Mouse (Mus musculus): Measurements from ENCODE around the gene Orc3. TPM values are rescaled to one million over a fixed set of nuclear protein-coding genes. Genes with fewer than 3 reads are reported as not detected.

Gene Orc3
- total RNA-seq, 2 experiments from 2014 or later = 59.1 to 64.4 TPM

- TF ChIP-seq CTCF (conservative IDR thresholded peaks at IDR 0.05) = no peak
- no peak overlapping the region for H3K27ac ChIP-seq
- no peak for DNase-seq (ENCODE audit: low spot score in 2 of 2)
- no peak overlapping the region for H3K4me3 ChIP-seq
These were observed 41.9 kb downstream of the Orc3 start for GRCm38 (mm10) chr4:34572876-34573275.

GRCm38 (mm10) chr4:34566226-34566625 lies 48.5 kb downstream of the Orc3 start:
- no peak for TF ChIP-seq CTCF (conservative IDR thresholded peaks at IDR 0.05)
- H3K4me3 ChIP-seq = no peak overlapping the region
- no peak for DNase-seq (ENCODE audit: low spot score in 2 of 2)
- no peak overlapping the region for H3K27ac ChIP-seq

- no peak overlapping the region for H3K4me3 ChIP-seq
- TF ChIP-seq CTCF (conservative IDR thresholded peaks at IDR 0.05) = peak; percentile 65
These were observed 53.8 kb downstream of the Orc3 start for GRCm38 (mm10) chr4:34560971-34561370.

DNA sequence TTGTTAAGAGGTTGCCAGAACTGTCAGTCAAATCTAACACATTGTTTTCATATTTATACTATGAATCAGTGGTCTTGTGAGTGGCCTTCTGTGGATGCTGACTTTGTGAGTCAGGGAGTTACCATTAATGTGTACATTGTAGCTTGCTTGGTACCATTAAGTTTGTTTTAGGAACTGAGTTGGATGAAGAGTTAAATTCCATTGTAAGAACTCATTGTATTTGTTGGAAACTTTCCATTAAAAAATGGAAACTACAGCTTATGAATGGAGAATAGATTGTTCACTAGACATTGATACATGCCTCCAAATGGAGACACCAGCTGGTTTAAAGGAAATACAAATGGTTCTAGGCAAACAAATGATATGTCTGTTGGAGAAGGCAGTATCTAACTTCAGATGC lies 58.6 kb downstream of the Orc3 start:
- peak; percentile 26 to 55 for DNase-seq (ENCODE audit: low spot score in 2 of 2)
- TF ChIP-seq CTCF (conservative IDR thresholded peaks at IDR 0.05) = no peak
- H3K27ac ChIP-seq = peak overlapping the region; percentile 39; the same call in 1 of the 2 replicates
- H3K4me3 ChIP-seq = no peak overlapping the region

More at GRCm38 (mm10) chr4:34560971-34561370, 53.8 kb downstream of the Orc3 start:
- H3K27ac ChIP-seq = no peak overlapping the region
- no peak for DNase-seq (ENCODE audit: low spot score in 2 of 2)

- Histone ChIP-seq H3K4me3 (no peak overlapping the region), H3K27ac (peak overlapping the region; percentile 39; the same call in 1 of the 2 replicates)
- no peak for DNase-seq (ENCODE audit: low spot score in 2 of 2)
- no peak for TF ChIP-seq CTCF (conservative IDR thresholded peaks at IDR 0.05)
These were observed 59.1 kb downstream of the Orc3 start for GRCm38 (mm10) chr4:34555604-34556003.

GRCm38 (mm10) chr4:34554596-34554995 lies 60.1 kb downstream of the Orc3 start:
- no peak for TF ChIP-seq CTCF (conservative IDR thresholded peaks at IDR 0.05)
- Histone ChIP-seq H3K27ac (no peak overlapping the region), H3K4me3 (no peak overlapping the region; the same call in 1 of the 2 replicates)
- no peak for DNase-seq (ENCODE audit: low spot score in 2 of 2)

DNA sequence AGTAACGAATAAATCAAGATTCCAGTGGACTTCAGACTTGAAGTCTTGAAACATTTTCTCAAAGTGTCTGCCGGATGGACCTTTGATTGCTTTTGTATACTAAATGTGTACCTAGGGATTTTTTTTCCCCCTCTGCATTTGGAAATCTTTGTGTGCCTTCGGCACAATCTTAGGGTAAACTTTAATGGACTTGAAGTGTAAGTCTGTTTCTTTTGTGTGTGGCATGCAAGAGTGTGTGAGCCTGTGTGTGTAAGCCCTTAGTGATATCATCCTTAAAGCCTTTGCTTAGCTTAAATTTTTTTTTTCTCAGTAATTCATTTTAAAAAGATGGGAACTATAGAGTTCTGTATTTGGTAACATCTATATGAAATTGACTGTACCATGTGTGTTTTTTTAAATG lies 62.8 kb downstream of the Orc3 start:
- Histone ChIP-seq H3K27ac (peak overlapping the region; percentile 97), H3K4me3 (peak overlapping the region; percentile 91)
- no peak for DNase-seq (ENCODE audit: low spot score in 2 of 2)
- TF ChIP-seq CTCF (conservative IDR thresholded peaks at IDR 0.05) = no peak

- peak; percentile 11 to 21 for DNase-seq (ENCODE audit: low spot score in 2 of 2)
- H3K27ac ChIP-seq = peak overlapping the region; percentile 97
These were observed 63.5 kb downstream of the Orc3 start for GRCm38 (mm10) chr4:34551098-34551809.

DNA sequence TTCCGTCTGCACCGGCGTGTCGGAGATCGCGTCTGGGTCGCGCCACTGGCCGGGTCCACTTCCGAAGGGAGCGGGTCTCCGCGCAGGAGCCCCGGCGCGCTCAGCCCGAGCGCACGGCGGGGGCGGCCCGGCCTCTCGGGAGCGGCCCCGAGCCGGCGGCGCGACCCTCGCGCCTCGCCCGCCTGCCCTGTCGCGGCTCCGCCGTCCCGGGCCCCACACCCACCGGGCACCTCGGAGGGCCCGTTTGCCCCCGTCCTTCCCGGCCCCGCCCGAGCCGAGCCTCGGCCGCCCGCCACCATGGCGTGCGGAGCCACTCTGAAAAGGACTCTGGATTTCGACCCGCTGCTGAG lies 64.0 kb downstream of the Orc3 start, which contains the start of gene Akirin2:
Gene Akirin2 (plus strand): TSS at position 190 of the 350 bp plus-strand sequence.
- no peak for DNase-seq (ENCODE audit: low spot score in 2 of 2)
- Histone ChIP-seq H3K4me3 (peak within 1 kb of the TSS; percentile 91), H3K27ac (peak within 1 kb of the TSS; percentile 97)
- no peak for TF ChIP-seq CTCF (conservative IDR thresholded peaks at IDR 0.05)

More at GRCm38 (mm10) chr4:34551098-34551809, 63.5 kb downstream of the Orc3 start:
- no peak for TF ChIP-seq CTCF (conservative IDR thresholded peaks at IDR 0.05)
- peak overlapping the region; percentile 91 for H3K4me3 ChIP-seq

DNA sequence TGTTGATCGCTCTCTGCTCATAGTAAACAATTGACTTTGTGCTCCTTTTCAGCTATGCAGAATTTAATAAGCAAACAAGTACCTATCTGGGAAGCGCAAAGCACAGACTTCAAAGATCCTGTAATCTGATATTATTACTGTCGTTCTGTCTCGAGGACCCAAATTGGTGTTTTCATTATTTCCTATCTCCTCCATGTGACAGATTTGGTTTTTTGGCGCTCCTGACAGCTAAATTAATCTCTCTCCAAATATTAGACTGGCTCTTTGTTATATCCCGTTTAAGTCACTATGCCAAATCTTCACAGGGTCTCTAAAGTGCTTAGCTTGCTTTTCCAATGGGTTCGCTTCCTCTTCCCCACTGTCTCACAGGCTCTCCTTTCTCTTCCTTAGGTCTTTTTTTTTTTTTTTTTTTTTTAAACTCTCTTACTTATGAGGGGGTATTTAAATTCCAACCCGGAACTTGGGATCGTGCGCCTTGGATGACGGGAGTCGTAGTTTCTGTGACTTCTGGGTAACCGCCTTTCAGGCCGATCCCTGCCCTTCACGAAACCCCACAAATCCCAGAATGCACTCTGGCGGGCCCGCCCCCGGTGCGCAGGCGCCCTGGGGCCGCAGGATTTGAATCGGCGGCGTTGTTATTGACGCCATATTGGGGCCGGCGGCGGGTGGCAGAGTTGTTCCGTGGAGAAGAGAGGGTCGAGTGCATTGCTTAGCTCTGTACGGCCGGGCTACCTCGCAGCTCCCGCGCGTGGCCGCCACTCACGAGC lies 64.6 kb downstream of the Orc3 start:
- peak overlapping the region; percentile 91 for H3K4me3 ChIP-seq

DNA sequence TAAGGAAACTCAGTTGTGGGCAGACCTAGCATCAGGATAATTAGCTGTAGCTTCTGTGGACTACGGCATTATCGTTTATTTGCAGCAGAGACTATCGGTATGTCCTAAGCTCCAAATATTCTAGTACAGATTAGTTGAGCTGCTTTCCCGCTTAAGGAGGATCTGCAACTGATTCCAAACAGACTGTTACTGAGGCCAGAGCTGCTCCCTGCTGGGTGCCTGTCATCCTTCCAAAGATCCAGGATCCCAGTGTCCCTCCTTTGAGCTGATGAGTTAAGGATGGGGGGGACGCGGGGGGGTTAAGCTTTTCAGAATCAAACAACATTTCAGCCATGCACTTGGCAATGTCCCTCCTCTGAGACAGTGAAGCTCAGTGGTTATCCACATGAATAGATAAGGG lies 84.8 kb downstream of the Orc3 start:
- H3K27ac ChIP-seq = no peak overlapping the region
- DNase-seq (ENCODE audit: low spot score in 2 of 2) = no peak
- no peak for TF ChIP-seq CTCF (conservative IDR thresholded peaks at IDR 0.05)
- no peak overlapping the region for H3K4me3 ChIP-seq

More for the DNA sequence above, 64.6 kb downstream of the Orc3 start:
- no peak for TF ChIP-seq CTCF (conservative IDR thresholded peaks at IDR 0.05)
- H3K27ac ChIP-seq = peak overlapping the region; percentile 97
- peak; percentile 98 for DNase-seq (ENCODE audit: low spot score in 2 of 2)

DNA sequence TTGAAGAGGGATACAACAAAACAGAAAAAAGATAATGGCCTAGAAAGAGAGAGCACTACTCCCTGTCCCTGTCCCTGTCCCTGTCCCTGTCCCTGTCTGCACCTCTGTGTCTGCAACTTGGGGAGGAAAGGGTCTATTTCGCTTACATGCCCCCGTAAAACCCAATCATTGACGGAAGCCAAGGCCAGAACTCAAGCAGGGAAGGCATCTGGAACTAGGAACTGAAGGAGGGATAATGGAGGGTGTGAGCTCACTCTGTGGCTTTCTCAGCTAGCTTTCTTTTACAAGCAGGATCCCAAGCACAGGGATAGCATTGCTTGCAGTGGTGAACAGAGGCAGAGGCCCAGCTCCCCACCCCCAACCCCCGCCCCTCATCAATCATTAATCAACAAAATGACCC lies 85.4 kb downstream of the Orc3 start:
- DNase-seq (ENCODE audit: low spot score in 2 of 2) = no peak
- H3K27ac ChIP-seq = 0 out of 2 replicates have a peak overlapping the region, but pooled peaks have one; percentile 1
- no peak for TF ChIP-seq CTCF (conservative IDR thresholded peaks at IDR 0.05)
- no peak overlapping the region for H3K4me3 ChIP-seq

- H3K27ac ChIP-seq = peak overlapping the region; percentile 28; the same call in 1 of the 2 replicates
- peak in 1 of 2 experiments; percentile 22 for DNase-seq (ENCODE audit: low spot score in 2 of 2)
- no peak overlapping the region for H3K4me3 ChIP-seq
- no peak for TF ChIP-seq CTCF (conservative IDR thresholded peaks at IDR 0.05)
These were observed 86.2 kb downstream of the Orc3 start for GRCm38 (mm10) chr4:34528430-34529100.
